Mouse (Mus musculus) ES-Bruce4 (cell line): ENCODE results near the gene Poc5. TPM values are rescaled to one million over a fixed set of nuclear protein-coding genes. Genes with fewer than 3 reads are reported as not detected.

ENCODE experiments used
- H3K27ac ChIP-seq: 2 replicates; pipeline ENCODE4 v1.5.1; 2012; ENCODE audit warnings: low read length, inconsistent platforms; ENCODE audit not compliant: insufficient read depth
- H3K27me3 ChIP-seq: 2 replicates; pipeline ENCODE4 v1.6.1; 2012; ENCODE audit warnings: mild to moderate bottlenecking, low read length, inconsistent platforms; ENCODE audit not compliant: control insufficient read depth, poor library complexity, insufficient read depth, severe bottlenecking
- H3K36me3 ChIP-seq: 2 replicates; pipeline ENCODE4 v1.6.1; 2012; ENCODE audit warnings: inconsistent platforms, mild to moderate bottlenecking, low read length, moderate library complexity; ENCODE audit not compliant: control insufficient read depth, poor library complexity, insufficient read depth, severe bottlenecking
- H3K4me1 ChIP-seq: one replicate; pipeline ENCODE4 v1.8.1; 2011; ENCODE audit warnings: low read length; ENCODE audit not compliant: control insufficient read depth, insufficient read depth
- H3K4me3 ChIP-seq: 2 replicates; pipeline ENCODE4 v1.5.1; 2011; ENCODE audit warnings: low read depth, mild to moderate bottlenecking, low read length
- H3K9ac ChIP-seq: 2 replicates; pipeline ENCODE4 v1.6.1; 2012; ENCODE audit warnings: low read depth, mild to moderate bottlenecking, inconsistent platforms; ENCODE audit not compliant: poor library complexity, severe bottlenecking
- H3K9me3 ChIP-seq: replicated peaks from 2 replicates; pipeline ENCODE4 v1.6.1; 2012; ENCODE audit warnings: mild to moderate bottlenecking, low read length, inconsistent platforms; ENCODE audit not compliant: control insufficient read depth, poor library complexity, insufficient read depth, severe bottlenecking
- CTCF ChIP-seq: IDR thresholded peaks from one replicate; pipeline ENCODE4 v1.8.1; 2011; ENCODE audit warnings: low read depth, low read length
- EP300 ChIP-seq: IDR thresholded peaks from 2 replicates; pipeline ENCODE4 v1.6.1; 2011; ENCODE audit warnings: low read depth, low read length; ENCODE audit not compliant: insufficient read depth
- POLR2A ChIP-seq: IDR thresholded peaks from one replicate; pipeline ENCODE4 v1.8.1; 2011; ENCODE audit warnings: low read length; ENCODE audit not compliant: insufficient read depth
- polyA plus RNA-seq: library from polyadenylated mRNA; stranded (reverse); fragments of >200 nt; gene quantifications from 2 replicates; pipeline ENCODE4 v1.2.4, GENCODE M21; 2011; ENCODE audit warnings: low read depth; ENCODE audit not compliant: missing spikeins, insufficient read depth, insufficient read length

Poc5 gene
- polyA plus RNA-seq, 1 experiment, result 19.5 TPM

DNA sequence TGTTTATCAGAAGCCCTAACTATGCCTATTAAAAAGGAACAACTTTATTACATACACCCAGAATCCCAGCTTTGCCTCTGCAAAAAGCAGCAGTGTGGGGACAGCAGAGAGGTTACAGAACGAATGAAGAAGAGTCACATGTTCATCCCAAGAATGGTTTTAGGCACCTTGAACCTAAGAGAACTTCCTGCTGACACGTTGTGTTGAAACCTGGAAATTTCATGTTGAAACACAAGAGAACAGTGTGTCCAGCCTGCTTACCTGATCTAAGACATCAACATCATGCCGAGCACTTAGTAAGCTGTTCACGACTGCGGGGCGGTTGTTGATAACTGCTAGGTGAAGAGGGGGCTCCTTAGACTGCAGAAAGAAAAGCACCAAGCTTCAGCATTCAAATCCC, 44.9 kb downstream of the Poc5 start:
- no peaks in the 10 kb centered on the region for H3K27me3 ChIP-seq
- no peak overlapping the region for H3K9ac ChIP-seq
- no peak overlapping the region for H3K4me3 ChIP-seq
- no peaks in the 10 kb centered on the region for H3K36me3 ChIP-seq
- no peak overlapping the region for H3K27ac ChIP-seq
- TF ChIP-seq POLR2A (no peak), EP300 (no peak), CTCF (no peak)
- no peaks in the 10 kb centered on the region; the same call in 1 of the 2 replicates for H3K9me3 ChIP-seq
- H3K4me1 ChIP-seq, result no peaks in the 10 kb centered on the region

- no peak overlapping the region for H3K4me3 ChIP-seq
- no peak overlapping the region for H3K27ac ChIP-seq
- H3K4me1 ChIP-seq, result no peaks in the 10 kb centered on the region
- no peak overlapping the region for H3K9ac ChIP-seq
- no peak for TF ChIP-seq POLR2A
- TF ChIP-seq CTCF, result no peak
- no peak for TF ChIP-seq EP300
- H3K27me3 ChIP-seq, result no peaks in the 10 kb centered on the region
- H3K9me3 ChIP-seq, result no peaks in the 10 kb centered on the region; the same call in 1 of the 2 replicates
- H3K36me3 ChIP-seq, result no peaks in the 10 kb centered on the region
Observed at GRCm38 (mm10) chr13:96433648-96434190, 45.6 kb downstream of the Poc5 start.

DNA sequence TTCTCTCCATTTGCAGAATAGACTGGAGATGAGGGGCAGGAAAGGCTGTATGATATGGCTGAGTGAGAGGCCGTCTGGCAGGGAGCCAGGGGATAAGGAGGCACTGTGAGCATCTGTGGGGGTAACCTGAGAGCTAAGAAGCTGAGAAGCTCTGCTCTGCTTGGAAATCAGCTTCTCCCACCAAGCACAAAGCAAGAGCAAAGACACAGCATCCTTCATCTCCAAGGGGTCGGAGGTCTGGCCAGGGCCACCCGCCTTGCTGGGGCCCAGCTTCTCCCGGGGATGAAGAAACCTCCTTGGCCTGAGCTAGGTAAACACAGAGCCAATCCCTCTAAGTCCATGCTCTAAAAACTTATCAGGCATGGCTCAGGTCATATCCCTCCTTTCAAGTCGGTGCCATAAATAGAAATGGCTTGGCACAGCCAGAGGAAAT, 46.8 kb downstream of the Poc5 start:
- TF ChIP-seq EP300 (no peak), CTCF (no peak), POLR2A (no peak)
- Histone ChIP-seq H3K27ac (no peak overlapping the region), H3K36me3 (no peaks in the 10 kb centered on the region), H3K4me3 (no peak overlapping the region), H3K27me3 (no peaks in the 10 kb centered on the region), H3K9me3 (no peaks in the 10 kb centered on the region; the same call in 1 of the 2 replicates), H3K4me1 (no peaks in the 10 kb centered on the region), H3K9ac (no peak overlapping the region)

- H3K27ac ChIP-seq, result no peak overlapping the region
- no peaks in the 10 kb centered on the region; the same call in 1 of the 2 replicates for H3K9me3 ChIP-seq
- no peak for TF ChIP-seq EP300
- H3K4me3 ChIP-seq, result no peak overlapping the region
- no peaks in the 10 kb centered on the region for H3K4me1 ChIP-seq
- no peaks in the 10 kb centered on the region for H3K27me3 ChIP-seq
- H3K36me3 ChIP-seq, result no peaks in the 10 kb centered on the region
- H3K9ac ChIP-seq, result no peak overlapping the region
Observed at GRCm38 (mm10) chr13:96435793-96436192, 47.7 kb downstream of the Poc5 start.

GRCm38 (mm10) chr13:96436921-96437320, 48.8 kb downstream of the Poc5 start:
- no peaks in the 10 kb centered on the region; the same call in 1 of the 2 replicates for H3K9me3 ChIP-seq
- H3K4me1 ChIP-seq, result no peaks in the 10 kb centered on the region
- H3K9ac ChIP-seq, result no peak overlapping the region
- TF ChIP-seq POLR2A (no peak), EP300 (no peak), CTCF (no peak)
- no peaks in the 10 kb centered on the region for H3K27me3 ChIP-seq
- no peak overlapping the region for H3K4me3 ChIP-seq
- H3K27ac ChIP-seq, result no peak overlapping the region
- no peaks in the 10 kb centered on the region for H3K36me3 ChIP-seq

- Histone ChIP-seq H3K27me3 (no peaks in the 10 kb centered on the region), H3K9me3 (no peaks in the 10 kb centered on the region; the same call in 1 of the 2 replicates), H3K36me3 (no peaks in the 10 kb centered on the region), H3K4me1 (no peaks in the 10 kb centered on the region), H3K9ac (no peak overlapping the region), H3K27ac (no peak overlapping the region), H3K4me3 (no peak overlapping the region)
- no peak for TF ChIP-seq EP300
- no peak for TF ChIP-seq CTCF
- TF ChIP-seq POLR2A, result no peak
Observed at GRCm38 (mm10) chr13:96440436-96440835, 52.3 kb downstream of the Poc5 start.
